Mouse (Mus musculus) hindbrain, embryonic 15.5 days (tissue): ENCODE measurements around the gene Esyt2. TPM values are rescaled to one million over a fixed set of nuclear protein-coding genes. Genes with fewer than 3 reads are reported as not detected.
A peak's percentile ranks its signal among the peaks of the same experiment; 100 is the strongest.

ENCODE experiments used
- ATAC-seq: fragments of 200-750 bp; cut with Nextera tagmentation; 2 replicates; pipeline ENCODE4 v1.8.0; 2017; ENCODE audit warnings: low read depth, moderate number of reproducible peaks, moderate TSS enrichment; ENCODE audit not compliant: low FRiP score
- H3K27ac ChIP-seq: fragments of 300-500 bp; sonication (generic); replicated peaks from 2 replicates; pipeline ENCODE4 v1.5.1; 2015; ENCODE audit warnings: mild to moderate bottlenecking, inconsistent platforms
- H3K27me3 ChIP-seq: fragments of 300-500 bp; sonication (generic); 2 replicates; pipeline ENCODE4 v1.6.1; 2015; ENCODE audit warnings: control low read depth, inconsistent platforms
- H3K36me3 ChIP-seq: fragments of 300-500 bp; sonication (generic); 2 replicates; pipeline ENCODE4 v1.6.1; 2015; ENCODE audit warnings: control low read depth, inconsistent platforms
- H3K4me1 ChIP-seq: fragments of 300-500 bp; sonication (generic); replicated peaks from 2 replicates; pipeline ENCODE4 v1.6.1; 2015; ENCODE audit warnings: control low read depth, inconsistent platforms
- H3K4me2 ChIP-seq: fragments of 300-500 bp; sonication (generic); 2 replicates; pipeline ENCODE4 v1.6.1; 2015; ENCODE audit warnings: moderate library complexity, mild to moderate bottlenecking, inconsistent platforms
- H3K4me3 ChIP-seq: fragments of 300-500 bp; sonication (generic); 2 replicates; pipeline ENCODE4 v1.5.1; 2015; ENCODE audit warnings: mild to moderate bottlenecking, inconsistent platforms
- H3K9ac ChIP-seq: fragments of 300-500 bp; sonication (generic); 2 replicates; pipeline ENCODE4 v1.6.1; 2015; ENCODE audit warnings: inconsistent platforms
- H3K9me3 ChIP-seq: fragments of 300-500 bp; sonication (generic); 2 replicates; pipeline ENCODE4 v1.6.1; 2016; ENCODE audit warnings: control low read depth, inconsistent platforms
- WGBS: fragments of 180-500 bp; shearing (Covaris S2); methylation state at CpG from one replicate; pipeline ENCODE4 v1.1.7; 2015; 5-methylcytosine and 5-hydroxymethylcytosine counted together
- polyA plus RNA-seq: library from polyadenylated mRNA; unstranded; fragments of >200 nt; fragmentation: Nextera tagmentation; extraction: Ambion mirVana; gene quantifications from 2 replicates; pipeline ENCODE4 v1.2.1, GENCODE M21; 2015

The Esyt2 gene
- polyA plus RNA-seq, 1 experiment from 2014 or later, result 12.3 TPM

DNA sequence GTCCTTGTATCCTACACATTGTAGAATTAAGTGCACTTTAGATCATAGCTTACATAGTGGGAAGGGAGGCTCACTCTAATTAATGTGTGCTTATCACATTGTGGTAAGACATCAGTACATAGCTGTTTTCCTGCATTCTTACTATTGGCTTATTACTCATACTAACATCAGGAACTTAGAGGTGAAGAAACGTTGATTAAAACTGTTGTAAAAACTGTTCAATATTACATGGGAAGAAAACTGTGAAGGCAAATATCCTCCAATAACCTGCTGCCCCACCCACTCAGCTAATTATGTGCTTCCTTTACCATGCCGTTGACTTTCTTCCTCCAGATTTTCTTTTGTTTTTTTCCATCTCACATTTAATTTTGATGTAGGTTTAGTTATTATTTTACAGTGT, 87.9 kb downstream of the Esyt2 start:
- H3K36me3 ChIP-seq, result peaks cover 56% of the 10 kb centered on the region
- no peak overlapping the region for H3K27ac ChIP-seq
- ATAC-seq, result no peak
- H3K27me3 ChIP-seq, result no peaks in the 10 kb centered on the region
- H3K4me2 ChIP-seq, result no peak overlapping the region
- H3K9me3 ChIP-seq, result no peaks in the 10 kb centered on the region
- H3K4me3 ChIP-seq, result no peak overlapping the region
- 87% methylated on average over 2 of the region's 2 CpGs for WGBS
- no peak overlapping the region for H3K9ac ChIP-seq
- H3K4me1 ChIP-seq, result no peaks in the 10 kb centered on the region

DNA sequence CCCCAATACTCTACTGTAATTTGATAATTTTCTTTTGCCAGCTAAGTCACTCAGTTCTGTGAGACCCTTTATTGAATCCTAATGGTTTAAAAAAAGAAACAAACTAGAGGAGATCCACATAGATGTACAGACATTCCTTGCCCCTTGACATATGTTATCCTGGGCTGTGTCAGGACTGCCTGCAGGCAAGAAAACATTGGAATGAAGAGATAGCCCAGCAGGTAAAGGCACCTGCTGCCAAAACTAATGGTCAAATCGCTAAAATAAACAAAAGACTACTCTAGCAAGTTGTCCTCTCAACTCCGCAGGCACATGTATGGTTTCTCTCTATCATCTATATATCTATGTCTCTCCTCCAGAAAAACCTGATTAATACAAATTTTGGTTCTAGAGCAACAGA, 102.1 kb downstream of the Esyt2 start:
- Histone ChIP-seq H3K27ac (no peak overlapping the region), H3K9ac (no peak overlapping the region), H3K4me3 (no peak overlapping the region), H3K36me3 (peaks cover 7% of the 10 kb centered on the region; the same call in 1 of the 2 replicates), H3K4me2 (no peak overlapping the region), H3K9me3 (no peaks in the 10 kb centered on the region), H3K4me1 (no peaks in the 10 kb centered on the region), H3K27me3 (no peaks in the 10 kb centered on the region)
- no peak for ATAC-seq
- WGBS, result 87% methylated on average over 2 of the region's 2 CpGs

DNA sequence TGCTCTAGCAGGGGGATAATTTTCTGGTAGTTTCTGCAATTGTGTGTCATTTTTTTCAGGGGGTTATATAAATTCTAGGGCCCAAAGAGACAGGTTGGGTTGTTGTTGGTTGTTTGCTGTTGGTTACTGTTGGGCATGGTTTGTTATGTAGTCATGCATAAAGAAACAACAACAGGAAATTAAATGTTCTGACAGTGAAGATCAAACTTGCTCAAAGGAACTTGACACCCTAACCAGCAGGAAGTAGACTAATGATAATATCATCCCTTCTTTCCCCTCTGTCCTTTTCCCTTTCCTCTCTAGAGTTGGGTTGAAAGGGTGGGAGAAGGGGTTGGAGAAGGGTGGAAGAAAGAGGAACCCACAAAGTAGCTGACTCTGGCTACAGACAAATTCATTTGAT, 103.0 kb downstream of the Esyt2 start:
- Histone ChIP-seq H3K36me3 (peaks cover 7% of the 10 kb centered on the region; the same call in 1 of the 2 replicates), H3K27ac (no peak overlapping the region), H3K4me1 (no peaks in the 10 kb centered on the region), H3K9ac (no peak overlapping the region), H3K4me3 (no peak overlapping the region), H3K9me3 (no peaks in the 10 kb centered on the region), H3K4me2 (no peak overlapping the region), H3K27me3 (no peaks in the 10 kb centered on the region)
- ATAC-seq, result no peak

DNA sequence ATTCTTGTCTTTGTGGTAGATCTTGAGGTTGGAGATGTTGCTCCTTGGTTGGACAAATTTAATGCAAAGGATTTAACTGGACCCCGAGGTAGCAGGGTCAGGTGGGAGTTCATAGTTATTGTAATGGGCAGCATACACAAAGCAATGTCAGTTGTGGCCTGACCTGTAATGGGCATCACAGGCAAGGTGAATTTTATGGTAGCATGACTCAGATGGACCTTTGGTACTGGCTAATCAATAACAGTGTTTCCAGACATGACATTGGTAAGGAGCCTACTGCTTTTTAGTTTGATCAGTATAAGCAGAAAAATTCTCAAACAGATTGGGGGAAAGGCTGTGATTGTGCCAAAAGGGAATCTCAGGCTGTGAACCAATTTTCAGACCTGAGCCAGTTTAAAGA, 105.8 kb downstream of the Esyt2 start:
- no peak for ATAC-seq
- H3K27ac ChIP-seq, result no peak overlapping the region
- WGBS, result 85% methylated on average over 1 of the region's 1 CpGs

DNA sequence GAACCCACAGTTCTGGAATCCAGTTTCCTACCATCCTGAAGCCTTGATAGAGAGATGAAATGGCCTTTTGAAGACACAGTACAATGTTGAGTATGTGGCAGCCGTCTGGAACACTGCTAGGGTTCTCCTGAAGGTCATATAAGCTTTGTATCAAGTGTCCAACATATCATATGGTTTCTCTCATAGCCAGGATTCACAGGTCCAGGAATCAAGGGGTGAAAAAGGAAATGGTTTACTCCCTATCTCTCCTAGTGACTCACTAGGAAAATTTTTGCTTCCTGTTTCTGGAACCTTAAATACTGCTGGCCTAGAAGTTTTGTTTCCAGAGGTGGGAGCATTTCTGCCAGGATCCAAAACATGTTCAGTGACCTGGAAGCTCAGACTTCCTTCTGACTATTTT, 108.9 kb downstream of the Esyt2 start:
- no peaks in the 10 kb centered on the region for H3K4me1 ChIP-seq
- ATAC-seq, result no peak
- no peak overlapping the region for H3K4me3 ChIP-seq
- no peak overlapping the region for H3K27ac ChIP-seq
- no peaks in the 10 kb centered on the region for H3K27me3 ChIP-seq
- WGBS, result 70% methylated on average over 1 of the region's 1 CpGs
- no peak overlapping the region for H3K4me2 ChIP-seq
- no peak overlapping the region for H3K9ac ChIP-seq
- H3K9me3 ChIP-seq, result no peaks in the 10 kb centered on the region
- no peaks in the 10 kb centered on the region for H3K36me3 ChIP-seq

More for the DNA sequence above, 105.8 kb downstream of the Esyt2 start:
- no peaks in the 10 kb centered on the region for H3K27me3 ChIP-seq
- H3K4me1 ChIP-seq, result no peaks in the 10 kb centered on the region
- H3K9me3 ChIP-seq, result no peaks in the 10 kb centered on the region
- H3K4me2 ChIP-seq, result no peak overlapping the region
- no peak overlapping the region for H3K4me3 ChIP-seq
- H3K36me3 ChIP-seq, result no peaks in the 10 kb centered on the region
- no peak overlapping the region for H3K9ac ChIP-seq

DNA sequence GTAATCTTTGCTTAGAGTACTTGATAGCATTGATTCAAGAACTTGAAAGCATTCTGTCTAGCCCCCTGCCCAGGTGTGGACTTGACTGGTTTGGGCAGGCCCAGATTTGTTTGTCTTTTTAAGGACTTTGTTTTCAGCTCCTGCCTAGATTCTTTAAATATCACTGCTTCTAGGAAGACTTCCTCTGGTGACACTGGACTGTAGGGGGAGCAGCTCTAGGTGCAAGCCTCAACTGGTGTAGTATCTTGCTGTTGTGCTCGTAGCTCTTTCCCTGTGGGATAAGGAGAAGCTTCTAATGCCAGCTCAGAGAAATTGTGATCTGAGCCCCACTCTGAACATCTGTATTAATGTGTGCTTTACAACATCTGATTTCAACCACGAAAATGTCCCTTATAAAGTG, 113.3 kb downstream of the Esyt2 start:
- no peaks in the 10 kb centered on the region for H3K27me3 ChIP-seq
- no peaks in the 10 kb centered on the region for H3K36me3 ChIP-seq
- ATAC-seq, result no peak
- no peaks in the 10 kb centered on the region for H3K9me3 ChIP-seq
- 80% methylated on average over 2 of the region's 2 CpGs for WGBS
- H3K4me1 ChIP-seq, result no peaks in the 10 kb centered on the region
- no peak overlapping the region for H3K27ac ChIP-seq
- H3K4me2 ChIP-seq, result no peak overlapping the region
- H3K9ac ChIP-seq, result no peak overlapping the region
- H3K4me3 ChIP-seq, result no peak overlapping the region

DNA sequence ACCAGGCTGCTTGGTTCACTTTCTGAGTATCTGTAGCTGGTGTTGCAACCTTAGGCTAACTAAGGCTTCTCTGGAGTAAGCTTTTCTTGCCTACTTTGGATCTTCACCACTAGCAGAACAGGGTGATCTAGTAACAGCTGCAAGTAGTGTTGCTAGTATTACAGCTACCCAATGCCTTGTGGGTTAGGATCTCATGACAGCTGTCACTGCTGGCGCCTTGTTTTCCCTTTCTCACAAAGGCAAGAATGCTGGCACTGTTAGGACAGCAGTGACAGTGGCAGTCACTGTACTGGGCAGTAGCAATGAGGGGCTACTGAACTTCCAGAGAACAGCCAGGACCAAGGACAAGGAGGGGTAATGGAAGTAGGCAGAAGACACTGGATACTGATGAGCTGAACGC, 114.3 kb downstream of the Esyt2 start:
- no peaks in the 10 kb centered on the region for H3K27me3 ChIP-seq
- H3K9me3 ChIP-seq, result no peaks in the 10 kb centered on the region
- no peaks in the 10 kb centered on the region for H3K36me3 ChIP-seq
- no peaks in the 10 kb centered on the region for H3K4me1 ChIP-seq
- no peak overlapping the region for H3K4me2 ChIP-seq
- no peak overlapping the region for H3K27ac ChIP-seq
- 91% methylated on average over 2 of the region's 2 CpGs for WGBS
- no peak overlapping the region for H3K9ac ChIP-seq
- no peak for ATAC-seq
- no peak overlapping the region for H3K4me3 ChIP-seq

DNA sequence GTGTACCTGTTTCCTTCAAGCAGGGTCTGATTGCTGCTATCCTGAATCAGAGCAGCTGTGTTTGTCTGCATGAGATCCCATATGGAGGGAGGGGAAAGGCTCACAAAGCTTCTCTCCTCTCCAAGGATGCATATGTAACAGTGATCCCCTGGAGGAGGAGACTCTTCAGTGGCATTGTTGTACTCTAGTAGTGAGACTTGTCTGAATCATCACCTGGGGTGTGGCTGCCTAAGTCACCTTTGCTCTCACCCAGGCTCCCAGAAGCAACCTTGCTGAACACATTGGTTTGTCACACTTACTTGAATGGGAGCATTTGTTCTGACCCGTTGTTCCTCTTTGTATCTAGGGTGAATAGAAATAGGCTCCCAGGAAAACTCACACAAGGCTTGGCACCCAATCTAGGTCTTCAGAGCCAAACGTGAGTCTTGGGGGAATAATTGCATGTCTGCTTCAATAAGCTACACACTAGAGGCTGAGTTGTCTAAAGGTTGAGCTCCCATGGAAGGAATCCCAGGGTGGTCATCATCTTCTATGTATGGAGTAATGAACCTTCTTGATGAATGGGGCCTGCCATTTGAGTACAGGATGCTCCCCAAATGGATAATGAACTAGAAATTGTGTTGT, 115.2 kb downstream of the Esyt2 start:
- whole genome bisulfite sequencing, result 64% methylated on average over 2 of the region's 2 CpGs
- no peak for ATAC-seq
- no peaks in the 10 kb centered on the region for H3K9me3 ChIP-seq
- H3K4me3 ChIP-seq, result no peak overlapping the region
- H3K27me3 ChIP-seq, result no peaks in the 10 kb centered on the region
- H3K4me2 ChIP-seq, result no peak overlapping the region
- H3K27ac ChIP-seq, result no peak overlapping the region
- H3K36me3 ChIP-seq, result no peaks in the 10 kb centered on the region
- no peak overlapping the region for H3K9ac ChIP-seq
- no peaks in the 10 kb centered on the region for H3K4me1 ChIP-seq

DNA sequence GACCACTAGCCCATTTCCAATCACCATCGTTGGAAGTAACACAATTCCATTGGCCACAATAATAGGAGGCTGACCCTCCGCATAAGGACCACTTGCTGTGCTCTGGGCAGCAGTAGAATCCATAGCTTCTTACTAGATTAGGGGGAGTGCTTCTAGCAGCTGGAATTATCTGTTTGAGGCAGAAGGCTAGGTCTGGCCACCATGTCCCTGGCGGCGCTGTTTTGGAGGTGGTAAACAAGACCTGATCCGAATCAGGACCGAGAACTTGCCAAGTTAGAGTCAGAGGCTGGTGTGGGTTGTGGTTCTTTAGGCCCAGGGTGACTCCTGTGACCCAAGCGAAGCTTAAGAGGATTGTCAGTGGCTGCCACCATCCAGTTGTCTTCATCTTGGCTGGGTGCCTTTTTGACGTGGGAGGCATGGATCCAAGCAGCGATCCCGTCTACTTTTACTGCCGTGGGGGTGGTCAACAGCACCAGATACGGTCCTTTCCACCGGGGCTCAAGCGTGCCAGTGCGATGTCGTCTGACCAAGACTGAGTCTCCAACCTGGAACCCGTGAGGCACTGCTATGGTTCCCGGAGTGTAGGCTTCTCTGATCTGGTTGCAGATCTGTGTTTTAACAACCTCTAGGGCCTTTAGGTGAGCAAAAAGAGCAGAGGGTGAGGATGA, 123.2 kb downstream of the Esyt2 start:
- H3K27me3 ChIP-seq, result no peaks in the 10 kb centered on the region
- peak overlapping the region; percentile 96 for H3K4me2 ChIP-seq
- WGBS, result 97% methylated on average over 18 of the region's 18 CpGs
- no peak overlapping the region for H3K27ac ChIP-seq
- H3K4me3 ChIP-seq, result peak overlapping the region; percentile 78
- H3K4me1 ChIP-seq, result peaks cover 14% of the 10 kb centered on the region
- H3K9me3 ChIP-seq, result peaks cover 9% of the 10 kb centered on the region; the same call in 1 of the 2 replicates
- H3K9ac ChIP-seq, result no peak overlapping the region
- H3K36me3 ChIP-seq, result peaks cover 9% of the 10 kb centered on the region
- no peak for ATAC-seq

DNA sequence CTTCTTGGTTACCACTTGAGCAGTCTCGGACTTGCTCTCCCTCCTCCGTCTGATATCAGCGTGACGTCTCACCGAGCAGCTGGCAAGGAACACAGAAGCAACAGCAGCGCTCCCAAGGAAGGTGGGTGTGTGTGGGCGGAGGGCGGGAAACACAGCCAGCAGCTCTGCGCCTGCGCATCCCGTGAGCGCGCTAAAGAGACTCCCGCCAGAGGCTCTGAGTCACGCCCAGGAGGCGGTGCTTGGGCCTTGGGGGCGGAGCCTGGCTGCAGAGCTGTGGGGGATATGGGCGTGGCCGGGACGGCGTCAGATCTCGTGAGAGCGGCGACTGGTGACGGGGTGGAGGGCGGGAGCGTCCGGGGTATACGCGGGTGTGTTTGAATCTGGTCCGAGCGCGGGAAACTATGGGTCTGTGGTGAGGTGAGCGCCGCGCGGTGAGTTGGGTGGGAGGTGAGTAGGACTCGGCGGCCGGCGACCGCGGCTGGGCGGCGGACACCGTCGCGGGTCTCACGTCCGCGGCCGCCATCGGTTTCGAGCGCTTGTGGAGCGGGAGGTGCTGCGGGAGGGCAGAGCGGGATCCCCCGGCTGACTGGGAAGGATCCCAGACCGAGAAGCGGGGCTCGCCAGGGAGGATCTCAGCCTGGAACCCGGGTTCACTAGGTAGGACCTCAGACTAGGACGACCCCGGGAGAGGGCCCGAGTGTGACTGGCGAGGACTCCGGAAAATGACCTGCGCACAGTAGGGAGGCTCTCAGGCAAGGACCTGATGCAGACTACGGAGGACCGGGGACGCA, 124.2 kb downstream of the Esyt2 start, which contains the start of gene Ncapg2:
Gene Ncapg2 (plus strand): TSS at position 358 of the 791 bp plus-strand sequence.
- ATAC-seq, result peak; percentile 98
- Histone ChIP-seq H3K4me1 (peaks cover 14% of the 10 kb centered on the region), H3K27me3 (no peaks in the 10 kb centered on the region), H3K27ac (peak within 1 kb of the TSS; percentile 70), H3K36me3 (peaks cover 9% of the 10 kb centered on the region), H3K9ac (peak within 1 kb of the TSS; percentile 52), H3K4me3 (peak within 1 kb of the TSS; percentile 78), H3K4me2 (peak within 1 kb of the TSS; percentile 96), H3K9me3 (peaks cover 9% of the 10 kb centered on the region; the same call in 1 of the 2 replicates)
- WGBS, result under 1% methylated on average over 72 of the region's 72 CpGs

DNA sequence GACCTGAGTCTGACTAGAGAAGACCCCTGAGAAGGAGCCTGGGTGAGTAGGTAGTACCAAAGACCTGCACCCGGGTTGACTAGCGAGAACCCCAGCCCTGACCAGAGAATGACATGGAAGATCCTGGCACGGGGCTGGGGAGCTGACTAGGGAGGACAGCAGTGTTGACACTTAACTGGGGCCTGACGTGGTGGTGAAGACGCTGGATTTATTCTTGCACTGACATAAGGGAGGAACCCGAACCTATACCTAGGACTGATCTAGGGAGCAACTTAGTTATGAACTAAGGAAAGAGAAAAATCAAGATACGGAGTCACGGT, 124.8 kb downstream of the Esyt2 start:
- H3K4me1 ChIP-seq, result peaks cover 14% of the 10 kb centered on the region
- WGBS, result 15% methylated on average over 8 of the region's 8 CpGs
- peaks cover 9% of the 10 kb centered on the region; the same call in 1 of the 2 replicates for H3K9me3 ChIP-seq

DNA sequence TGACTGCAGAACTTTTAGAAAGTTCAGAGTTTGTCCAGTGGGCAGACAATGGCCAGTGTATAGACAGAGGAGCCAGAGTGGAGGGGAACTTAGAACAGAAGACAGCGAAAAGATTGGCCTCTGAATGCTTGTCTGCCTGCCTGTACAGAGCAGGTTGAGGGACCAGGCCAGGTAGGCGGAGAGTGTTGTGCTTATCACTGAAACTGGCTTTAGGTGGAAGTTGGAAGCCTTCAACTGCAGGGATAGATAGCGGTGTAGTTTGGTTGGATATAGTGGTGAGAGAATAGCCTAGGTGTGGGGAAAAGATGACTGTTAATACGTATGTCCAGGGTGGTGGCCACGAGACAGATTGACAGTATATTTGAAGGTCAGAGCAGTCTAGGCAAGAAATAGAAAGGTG, 126.9 kb downstream of the Esyt2 start:
- WGBS, result 96% methylated on average over 5 of the region's 5 CpGs
- no peak overlapping the region for H3K4me2 ChIP-seq
- no peak overlapping the region for H3K4me3 ChIP-seq
- H3K36me3 ChIP-seq, result peaks cover 7% of the 10 kb centered on the region
- H3K9ac ChIP-seq, result no peak overlapping the region
- H3K27ac ChIP-seq, result no peak overlapping the region
- peaks cover 5% of the 10 kb centered on the region; the same call in 1 of the 2 replicates for H3K9me3 ChIP-seq
- H3K4me1 ChIP-seq, result peaks cover 14% of the 10 kb centered on the region
- no peaks in the 10 kb centered on the region for H3K27me3 ChIP-seq
- ATAC-seq, result no peak

More for the DNA sequence above, 124.8 kb downstream of the Esyt2 start:
- Histone ChIP-seq H3K9ac (peak overlapping the region; percentile 52), H3K36me3 (peaks cover 9% of the 10 kb centered on the region), H3K27me3 (no peaks in the 10 kb centered on the region), H3K4me3 (peak overlapping the region; percentile 78), H3K27ac (no peak overlapping the region), H3K4me2 (peak overlapping the region; percentile 96)
- no peak for ATAC-seq
